Mouse (Mus musculus) midbrain, embryonic 13.5 days (tissue): ENCODE measurements around the gene Lonp2. TPM values are rescaled to one million over a fixed set of nuclear protein-coding genes. Genes with fewer than 3 reads are reported as not detected.

Source experiments
- ATAC-seq: fragments of 200-750 bp; cut with Nextera tagmentation; 2 replicates; pipeline ENCODE4 v1.8.0; 2017; ENCODE audit warnings: mild to moderate bottlenecking, moderate TSS enrichment, moderate library complexity
- H3K27ac ChIP-seq: fragments of 300-500 bp; sonication (generic); 2 replicates; pipeline ENCODE4 v1.5.1; 2015; ENCODE audit warnings: inconsistent platforms, mild to moderate bottlenecking, moderate library complexity
- H3K27me3 ChIP-seq: fragments of 300-500 bp; sonication (generic); 2 replicates; pipeline ENCODE4 v1.6.1; 2015; ENCODE audit warnings: mild to moderate bottlenecking, inconsistent platforms
- H3K36me3 ChIP-seq: fragments of 300-500 bp; sonication (generic); 2 replicates; pipeline ENCODE4 v1.6.1; 2015; ENCODE audit warnings: mild to moderate bottlenecking, inconsistent platforms
- H3K4me1 ChIP-seq: fragments of 300-500 bp; sonication (generic); replicated peaks from 2 replicates; pipeline ENCODE4 v1.6.1; 2015; ENCODE audit warnings: inconsistent platforms
- H3K4me2 ChIP-seq: fragments of 300-500 bp; sonication (generic); replicated peaks from 2 replicates; pipeline ENCODE4 v1.6.1; 2015; ENCODE audit warnings: moderate library complexity, mild to moderate bottlenecking, inconsistent platforms
- H3K4me3 ChIP-seq: fragments of 300-500 bp; sonication (generic); replicated peaks from 2 replicates; pipeline ENCODE4 v1.5.1; 2015; ENCODE audit warnings: mild to moderate bottlenecking, inconsistent platforms
- H3K9ac ChIP-seq: fragments of 300-500 bp; sonication (generic); replicated peaks from 2 replicates; pipeline ENCODE4 v1.6.1; 2015; ENCODE audit warnings: mild to moderate bottlenecking, inconsistent platforms
- H3K9me3 ChIP-seq: fragments of 300-500 bp; sonication (generic); 2 replicates; pipeline ENCODE4 v1.6.1; 2016; ENCODE audit warnings: mild to moderate bottlenecking, inconsistent platforms
- WGBS: fragments of 180-500 bp; shearing (Covaris S2); methylation state at CpG from one replicate; pipeline ENCODE4 v1.1.7; 2015; 5-methylcytosine and 5-hydroxymethylcytosine counted together
- microRNA-seq: library from miRNA; unstranded; fragments of <30 nt; microRNA quantifications from one replicate; pipeline ENCODE4, GENCODE M21; 2016
- polyA plus RNA-seq: library from polyadenylated mRNA; unstranded; fragments of >200 nt; fragmentation: Nextera tagmentation; extraction: Ambion mirVana; gene quantifications from 2 replicates; pipeline ENCODE4 v1.2.1, GENCODE M21; 2015

The Lonp2 gene
- polyA plus RNA-seq, 1 experiment from 2014 or later = 88.3 TPM

- 91% methylated on average over 10 of the region's 10 CpGs for WGBS
- no peaks in the 10 kb centered on the region for H3K36me3 ChIP-seq
- H3K4me3 ChIP-seq = no peak overlapping the region
- no peak overlapping the region for H3K4me2 ChIP-seq
- no peak overlapping the region for H3K27ac ChIP-seq
- no peak overlapping the region for H3K9ac ChIP-seq
- H3K27me3 ChIP-seq = no peaks in the 10 kb centered on the region
- no peaks in the 10 kb centered on the region for H3K9me3 ChIP-seq
- no peaks in the 10 kb centered on the region for H3K4me1 ChIP-seq
- no peak for ATAC-seq
These were observed 141.3 kb downstream of the Lonp2 start for GRCm38 (mm10) chr8:86765155-86765554.

DNA sequence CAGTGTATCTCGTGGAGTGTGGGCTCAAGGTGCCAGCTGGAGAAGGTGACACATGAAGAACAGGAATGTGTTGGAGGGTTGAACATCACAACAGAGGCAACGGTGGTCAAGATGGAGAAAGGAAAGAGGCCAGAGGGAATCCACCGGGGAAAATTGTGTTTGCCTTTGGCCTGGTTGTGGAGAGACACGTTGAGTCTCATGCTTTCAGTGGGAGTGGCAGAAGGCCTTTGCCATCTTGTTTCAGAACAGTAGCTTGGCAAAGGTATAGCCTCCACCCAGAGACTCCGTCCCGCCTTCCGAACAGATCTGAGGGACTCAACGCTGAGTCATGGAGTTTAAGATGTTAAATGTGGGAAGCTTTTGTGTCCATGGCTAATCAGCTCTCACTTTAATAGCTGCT lies 141.8 kb downstream of the Lonp2 start:
- Histone ChIP-seq H3K9me3 (no peaks in the 10 kb centered on the region), H3K4me3 (no peak overlapping the region), H3K27ac (no peak overlapping the region), H3K27me3 (no peaks in the 10 kb centered on the region), H3K36me3 (no peaks in the 10 kb centered on the region), H3K9ac (no peak overlapping the region), H3K4me1 (no peaks in the 10 kb centered on the region), H3K4me2 (no peak overlapping the region)
- ATAC-seq = no peak
- WGBS = 95% methylated on average over 8 of the region's 8 CpGs

GRCm38 (mm10) chr8:86766548-86767211 lies 142.8 kb downstream of the Lonp2 start:
- Histone ChIP-seq H3K27ac (no peak overlapping the region), H3K4me2 (no peak overlapping the region), H3K4me3 (no peak overlapping the region), H3K36me3 (no peaks in the 10 kb centered on the region), H3K9me3 (no peaks in the 10 kb centered on the region), H3K4me1 (no peaks in the 10 kb centered on the region), H3K27me3 (no peaks in the 10 kb centered on the region), H3K9ac (no peak overlapping the region)
- WGBS = 85% methylated on average over 9 of the region's 9 CpGs
- ATAC-seq = no peak

DNA sequence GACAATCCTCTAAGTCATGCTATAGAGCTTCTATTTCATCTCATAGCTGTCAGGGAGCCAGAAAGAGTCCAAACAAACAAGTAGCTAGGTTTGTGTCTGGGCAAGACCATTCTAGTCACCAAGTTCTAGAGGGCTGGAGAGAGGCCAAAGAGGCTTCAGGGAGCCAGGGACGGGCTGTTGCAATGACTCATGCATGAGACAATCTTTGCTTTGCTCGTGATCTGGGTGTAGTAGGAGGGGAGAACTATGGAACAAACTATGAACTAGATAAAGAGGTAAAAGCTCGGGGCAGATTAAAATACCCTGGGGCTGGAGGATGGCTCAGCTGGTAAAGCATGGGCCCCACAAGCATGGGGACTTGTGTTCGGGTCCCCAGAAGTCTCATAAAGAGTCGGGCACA lies 144.7 kb downstream of the Lonp2 start:
- Histone ChIP-seq H3K36me3 (no peaks in the 10 kb centered on the region), H3K4me3 (no peak overlapping the region), H3K4me2 (no peak overlapping the region), H3K4me1 (no peaks in the 10 kb centered on the region), H3K9ac (no peak overlapping the region), H3K27ac (no peak overlapping the region), H3K9me3 (no peaks in the 10 kb centered on the region), H3K27me3 (no peaks in the 10 kb centered on the region)
- no peak for ATAC-seq
- 87% methylated on average over 5 of the region's 5 CpGs for WGBS

GRCm38 (mm10) chr8:86769945-86770715 lies 146.3 kb downstream of the Lonp2 start:
- Histone ChIP-seq H3K27ac (no peak overlapping the region), H3K27me3 (no peaks in the 10 kb centered on the region), H3K4me2 (no peak overlapping the region), H3K9me3 (no peaks in the 10 kb centered on the region), H3K36me3 (no peaks in the 10 kb centered on the region), H3K4me3 (no peak overlapping the region), H3K4me1 (no peaks in the 10 kb centered on the region), H3K9ac (no peak overlapping the region)
- WGBS = 86% methylated on average over 1 of the region's 1 CpGs
- ATAC-seq = no peak

Small RNA genes within 50 kb of the gene (microRNA-seq; reads per million reads assigned to microRNA genes)
- not detected for gene Gm44348

Other genes starting within 250 kb of the Lonp2 start
- gene Abcc12, start 43.4 kb upstream of the Lonp2 start, polyA plus RNA-seq = 0.05 and 0.14 TPM in 2 replicates
- 5.9 and 8.5 TPM in 2 replicates for gene Gm10638, start 121.7 kb downstream of the Lonp2 start, polyA plus RNA-seq
- 90.1 and 91.0 TPM in 2 replicates for gene Siah1a, start 121.9 kb downstream of the Lonp2 start, polyA plus RNA-seq